Mouse (Mus musculus): ENCODE measurements at regions not wholly inside any gene's neighbourhood (a gene's known extent, or its start where the extent isn't known, plus 50 kb on each side); places are given as distances from the start of the nearest gene placed in this dataset.
A peak's percentile ranks its signal among the peaks of the same experiment; 100 is the strongest.
"Not testable (repeated sequence)": the region's sequence is repeated elsewhere in the genome, so short reads cannot be mapped to it uniquely, and the experiment has no call there.

DNA sequence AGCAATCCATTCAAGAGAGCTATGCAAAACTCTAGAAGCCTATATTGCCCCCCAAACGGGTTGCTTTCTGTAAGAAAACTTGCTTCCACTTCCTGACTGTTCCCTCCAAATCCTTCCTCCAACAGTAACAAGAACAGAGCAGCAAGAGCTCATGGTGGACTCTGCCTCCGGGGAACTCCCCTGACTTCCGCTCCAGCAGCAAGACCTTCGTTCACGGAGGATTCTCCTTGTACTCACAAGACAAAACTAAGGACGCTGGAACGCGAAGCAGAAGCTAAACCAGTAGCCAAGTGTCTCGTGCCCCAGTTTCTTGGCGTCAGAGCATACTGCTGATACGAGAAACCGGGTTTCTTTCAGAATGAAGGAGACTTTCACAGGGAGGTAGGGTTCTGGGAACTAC is 50.7 kb downstream of the H2al2a start:
- H3K27ac ChIP-seq (ENCODE audit: insufficient read depth, low read depth, low read length), result no peak overlapping the region
- no peak for DNase-seq
- no peaks in the 10 kb centered on the region for H3K36me3 ChIP-seq (ENCODE audit: control insufficient read depth, insufficient read depth, low read length)
- no peaks in the 10 kb centered on the region for H3K4me1 ChIP-seq (ENCODE audit: control insufficient read depth, insufficient read depth, low read length)
- no peak for TF ChIP-seq CTCF (conservative IDR thresholded peaks at IDR 0.05; ENCODE audit: insufficient read depth, insufficient read length, low read depth, low read length)
- no peak for TF ChIP-seq POLR2A (IDR thresholded peaks at IDR 0.05; ENCODE audit: low read depth, low read length)
- 55% methylated on average over 12 of the region's 12 CpGs for WGBS
- H3K27me3 ChIP-seq (replicated peaks; ENCODE audit: control insufficient read depth, insufficient read depth, low read length), result no peaks in the 10 kb centered on the region
- H3K4me3 ChIP-seq (ENCODE audit: insufficient read depth, low read depth, low read length), result no peak overlapping the region

DNA sequence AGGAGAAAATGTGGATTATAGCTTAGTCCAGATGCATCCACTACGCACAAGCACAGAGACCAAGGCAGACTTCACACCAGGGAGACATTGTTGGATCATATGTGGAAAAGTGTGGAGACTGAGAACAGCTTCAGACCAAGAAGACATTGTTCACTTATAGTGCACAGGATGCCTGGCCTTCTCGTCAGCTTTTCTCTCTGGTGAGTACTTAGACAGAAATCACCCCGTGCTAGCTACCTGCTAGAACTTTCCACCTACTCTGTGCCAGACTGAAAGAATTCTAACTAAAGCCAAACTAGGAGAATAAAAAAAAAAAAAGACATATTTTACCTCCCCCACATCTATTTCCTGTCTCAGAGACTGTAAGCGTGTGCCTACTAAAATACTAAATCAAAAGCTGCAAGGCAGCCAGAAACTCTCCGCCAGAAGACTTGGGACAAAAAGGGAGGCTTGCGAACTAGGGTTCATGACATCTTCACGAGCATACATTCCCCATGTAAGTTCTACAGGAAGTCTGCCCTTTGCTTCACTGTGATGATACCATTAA is 51.3 kb downstream of the H2al2a start:
- Histone ChIP-seq H3K27me3 (replicated peaks; ENCODE audit: control insufficient read depth, insufficient read depth, low read length) (no peaks in the 10 kb centered on the region), H3K4me3 (ENCODE audit: insufficient read depth, low read depth, low read length) (no peak overlapping the region), H3K27ac (ENCODE audit: insufficient read depth, low read depth, low read length) (no peak overlapping the region), H3K36me3 (ENCODE audit: control insufficient read depth, insufficient read depth, low read length) (no peaks in the 10 kb centered on the region), H3K4me1 (ENCODE audit: control insufficient read depth, insufficient read depth, low read length) (no peaks in the 10 kb centered on the region)
- TF ChIP-seq POLR2A (IDR thresholded peaks at IDR 0.05; ENCODE audit: low read depth, low read length) (no peak), CTCF (conservative IDR thresholded peaks at IDR 0.05; ENCODE audit: insufficient read depth, insufficient read length, low read depth, low read length) (no peak)
- DNase-seq, result no peak
- 73% methylated on average over 7 of the region's 7 CpGs for WGBS

GRCm38 (mm10) chr2:17943506-17943905 is 53.3 kb downstream of the H2al2a start:
- no peak for DNase-seq
- Histone ChIP-seq H3K27ac (ENCODE audit: insufficient read depth, low read depth, low read length) (no peak overlapping the region), H3K27me3 (replicated peaks; ENCODE audit: control insufficient read depth, insufficient read depth, low read length) (no peaks in the 10 kb centered on the region), H3K4me1 (ENCODE audit: control insufficient read depth, insufficient read depth, low read length) (no peaks in the 10 kb centered on the region), H3K36me3 (ENCODE audit: control insufficient read depth, insufficient read depth, low read length) (no peaks in the 10 kb centered on the region), H3K4me3 (ENCODE audit: insufficient read depth, low read depth, low read length) (no peak overlapping the region)
- TF ChIP-seq POLR2A (IDR thresholded peaks at IDR 0.05; ENCODE audit: low read depth, low read length) (no peak), CTCF (conservative IDR thresholded peaks at IDR 0.05; ENCODE audit: insufficient read depth, insufficient read length, low read depth, low read length) (no peak)
- WGBS, result 96% methylated on average over 11 of the region's 11 CpGs

DNA sequence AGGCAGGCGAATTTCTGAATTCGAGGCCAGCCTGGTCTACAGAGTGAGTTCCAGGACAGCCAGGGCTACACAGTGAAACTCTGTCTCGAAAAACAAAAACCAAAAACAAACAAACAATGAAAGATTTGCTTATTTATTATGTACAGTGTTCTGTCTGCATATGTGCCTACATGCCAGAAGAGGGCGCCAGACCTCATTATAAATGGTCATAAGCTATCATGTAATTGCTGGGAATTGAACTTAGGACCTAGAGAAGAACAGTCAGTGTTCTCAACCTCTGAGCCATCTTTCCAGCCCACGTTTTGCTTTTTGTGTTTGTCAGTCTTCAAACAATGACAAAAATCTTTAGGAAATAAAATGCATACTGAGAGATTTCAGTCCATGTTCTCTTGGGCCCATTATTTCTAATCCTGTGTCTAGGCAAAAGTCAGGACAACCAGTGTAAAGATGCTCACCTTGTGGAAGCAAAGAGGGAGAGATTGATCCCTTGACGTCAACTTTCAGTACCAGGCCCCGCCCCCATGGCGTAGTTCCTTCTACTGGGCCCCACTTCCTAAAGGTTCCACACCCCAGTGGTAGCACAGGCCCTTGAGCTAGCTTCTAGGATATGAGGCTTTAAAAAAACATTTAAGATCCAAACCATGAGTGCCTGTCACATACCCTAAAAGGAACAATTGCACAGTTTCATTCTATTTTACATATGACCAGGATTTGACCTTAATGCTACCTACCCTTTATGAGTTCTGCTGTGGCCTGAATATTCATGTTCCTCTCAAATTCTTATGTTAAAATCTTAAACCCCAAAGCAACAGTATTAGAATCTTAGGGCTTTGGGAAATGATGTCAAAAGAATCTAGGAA is 54.0 kb downstream of the H2al2a start:
- WGBS, result 78% methylated on average over 8 of the region's 8 CpGs
- Histone ChIP-seq H3K27ac (ENCODE audit: insufficient read depth, low read depth, low read length) (no peak overlapping the region), H3K4me3 (ENCODE audit: insufficient read depth, low read depth, low read length) (no peak overlapping the region), H3K36me3 (ENCODE audit: control insufficient read depth, insufficient read depth, low read length) (no peaks in the 10 kb centered on the region), H3K27me3 (replicated peaks; ENCODE audit: control insufficient read depth, insufficient read depth, low read length) (no peaks in the 10 kb centered on the region), H3K4me1 (ENCODE audit: control insufficient read depth, insufficient read depth, low read length) (no peaks in the 10 kb centered on the region)
- peak; percentile 21 for DNase-seq
- TF ChIP-seq POLR2A (IDR thresholded peaks at IDR 0.05; ENCODE audit: low read depth, low read length) (no peak), CTCF (conservative IDR thresholded peaks at IDR 0.05; ENCODE audit: insufficient read depth, insufficient read length, low read depth, low read length) (0 out of 2 replicates have a peak, but pooled peaks have one; percentile 9)

DNA sequence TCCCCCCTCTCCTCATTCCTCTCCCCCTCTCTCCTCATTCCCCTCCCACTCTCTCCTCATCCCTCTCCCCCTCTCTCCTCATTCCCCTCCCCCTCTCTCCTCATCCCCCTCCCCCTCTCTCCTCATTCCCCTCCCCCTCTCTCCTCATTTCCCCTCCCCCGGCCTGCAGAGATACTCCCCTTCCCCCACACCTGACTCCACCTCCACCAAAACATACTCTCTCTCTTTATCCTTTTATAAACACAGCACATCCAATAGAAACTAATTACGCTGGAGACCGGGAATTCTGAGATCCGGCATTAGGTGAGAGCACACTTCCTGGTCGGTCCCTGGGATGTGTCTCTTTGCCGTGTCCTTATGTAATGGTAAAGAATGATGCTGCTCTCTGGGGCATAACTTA is 54.8 kb downstream of the H2al2a start:
- Histone ChIP-seq H3K27me3 (replicated peaks; ENCODE audit: control insufficient read depth, insufficient read depth, low read length) (no peaks in the 10 kb centered on the region), H3K36me3 (ENCODE audit: control insufficient read depth, insufficient read depth, low read length) (no peaks in the 10 kb centered on the region), H3K4me3 (ENCODE audit: insufficient read depth, low read depth, low read length) (no peak overlapping the region), H3K4me1 (ENCODE audit: control insufficient read depth, insufficient read depth, low read length) (no peaks in the 10 kb centered on the region), H3K27ac (ENCODE audit: insufficient read depth, low read depth, low read length) (no peak overlapping the region)
- 92% methylated on average over 6 of the region's 6 CpGs for WGBS
- TF ChIP-seq CTCF (conservative IDR thresholded peaks at IDR 0.05; ENCODE audit: insufficient read depth, insufficient read length, low read depth, low read length) (no peak), POLR2A (IDR thresholded peaks at IDR 0.05; ENCODE audit: low read depth, low read length) (no peak)
- no peak for DNase-seq

DNA sequence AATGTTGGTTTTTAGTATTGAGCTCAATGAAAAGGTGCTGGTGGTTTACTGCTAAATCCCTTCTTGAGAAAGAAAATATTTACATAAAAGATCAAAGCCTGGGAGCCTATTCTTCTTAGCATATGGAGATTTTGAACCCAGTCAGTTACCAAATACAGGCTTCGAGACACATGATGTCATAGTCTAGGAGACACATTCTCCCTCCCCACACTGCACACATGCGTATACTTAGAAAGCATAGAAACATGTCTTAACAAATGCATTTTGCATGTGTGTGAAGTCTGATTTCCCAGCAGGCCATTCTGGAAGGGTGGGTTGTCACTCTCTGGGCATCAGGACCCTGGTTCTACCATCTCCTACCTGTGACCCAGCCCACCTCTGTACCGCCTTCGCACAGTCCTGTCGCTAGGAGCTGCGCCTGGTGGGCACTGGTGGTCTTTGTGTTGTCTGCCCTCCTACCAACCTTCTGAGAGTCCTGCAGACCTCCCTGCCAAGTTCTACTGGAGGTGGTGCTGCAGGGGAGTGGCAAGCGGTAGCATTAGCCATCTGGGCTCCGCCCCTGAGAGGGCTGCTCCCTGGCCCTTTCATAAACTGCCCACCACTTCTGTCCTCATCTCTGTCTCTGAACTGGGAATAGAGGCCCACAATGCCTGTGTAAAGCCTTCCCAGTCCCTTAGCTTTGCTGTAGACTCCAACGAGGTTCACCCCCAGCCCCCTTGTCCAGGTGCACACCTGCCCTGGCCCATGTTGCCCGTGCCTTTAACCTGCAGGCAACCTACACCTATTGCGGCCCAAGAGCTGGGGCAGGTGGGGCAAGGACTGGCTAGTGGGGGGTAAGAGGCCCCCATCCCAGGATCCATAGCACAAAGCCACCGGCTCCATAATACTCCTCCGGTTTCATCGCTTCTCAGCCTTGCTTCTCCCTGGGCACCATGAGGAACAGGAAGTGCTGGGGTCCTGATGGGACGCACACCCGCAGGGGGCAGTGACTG is 56.6 kb downstream of the H2al2a start:
- H3K27ac ChIP-seq (ENCODE audit: insufficient read depth, low read depth, low read length); H3K27me3 ChIP-seq (replicated peaks; ENCODE audit: control insufficient read depth, insufficient read depth, low read length); H3K4me3 ChIP-seq (ENCODE audit: insufficient read depth, low read depth, low read length); H3K36me3 ChIP-seq (ENCODE audit: control insufficient read depth, insufficient read depth, low read length); DNase-seq; H3K4me1 ChIP-seq (ENCODE audit: control insufficient read depth, insufficient read depth, low read length): not testable (repeated sequence)
- WGBS, result 85% methylated on average over 13 of the region's 16 CpGs
